Mouse (Mus musculus) retina, embryonic 14.5 days (tissue): ENCODE measurements around the gene P3h3.
A peak's percentile ranks its signal among the peaks of the same experiment; 100 is the strongest.

Experiments
- DNase-seq: peaks from one replicate; pipeline ENCODE4 v3.0.0-alpha.2; 2015; ENCODE audit warnings: low spot score

The P3h3 gene

DNA sequence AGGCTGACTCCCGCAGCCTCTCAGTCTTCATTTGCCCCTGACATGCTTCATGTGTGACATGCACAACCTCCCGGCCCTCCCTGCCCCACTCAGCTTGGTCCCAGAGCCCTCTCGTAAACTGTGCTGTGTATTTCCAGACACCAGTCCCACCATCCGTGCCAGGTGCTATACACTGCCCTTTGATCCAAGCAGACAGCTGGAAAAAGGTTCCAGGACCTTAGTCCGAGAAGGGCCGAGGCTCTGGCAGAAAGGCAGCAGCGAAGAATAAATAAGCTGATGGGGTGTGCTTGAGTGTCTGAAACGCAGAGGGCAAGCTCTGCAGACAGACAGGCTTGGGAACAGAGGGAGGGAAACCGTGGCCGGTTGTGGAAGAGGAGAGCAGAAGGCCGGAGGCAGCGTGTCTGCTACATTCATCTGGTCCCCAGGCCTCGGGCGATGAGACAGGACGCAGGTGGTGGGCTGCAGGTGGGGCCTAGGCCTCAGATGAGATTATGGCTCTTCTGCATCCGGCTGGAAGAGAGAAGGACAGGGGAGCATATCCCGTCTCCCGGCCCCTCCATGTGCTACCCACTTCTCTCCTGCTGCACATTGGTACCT is 8.3 kb upstream of the P3h3 start:
- no peak for DNase-seq

DNA sequence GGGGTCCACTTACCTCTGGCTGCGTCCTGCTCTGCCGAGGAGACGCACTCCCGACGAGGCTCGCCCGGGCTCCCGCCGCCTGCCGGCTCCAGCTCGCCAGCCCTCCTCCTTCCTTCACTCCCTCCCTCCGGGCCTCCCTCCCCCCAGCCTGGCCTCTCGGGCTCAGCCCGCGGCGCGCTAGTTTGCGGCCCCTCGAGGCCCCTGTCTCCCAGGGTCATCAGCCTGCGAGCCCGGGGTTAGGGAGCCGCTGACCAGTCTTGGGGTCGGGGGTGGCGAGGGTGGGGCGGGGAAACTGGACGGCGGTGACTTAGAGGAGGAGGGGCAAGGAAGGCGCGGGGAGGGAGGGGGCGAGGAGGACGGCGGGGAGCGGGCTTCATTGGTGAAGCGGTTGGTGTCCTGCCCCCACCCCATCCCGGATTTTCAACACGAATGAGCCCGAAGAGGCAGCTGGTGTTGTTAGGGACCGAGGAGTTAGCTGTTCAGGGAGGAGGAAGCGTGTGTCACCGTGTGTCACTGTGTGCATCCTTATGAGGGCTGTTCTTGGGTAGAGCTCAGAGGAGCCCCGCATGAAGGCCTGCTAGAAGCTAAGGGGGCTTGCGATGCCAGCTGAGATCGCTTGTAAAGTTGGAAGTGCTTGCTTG is 6.2 kb upstream of the P3h3 start, which contains the start of gene Gpr162:
Gpr162 (minus strand) TSS at position 326 of the 641 bp plus-strand sequence.
- DNase-seq = peak; percentile 79

DNA sequence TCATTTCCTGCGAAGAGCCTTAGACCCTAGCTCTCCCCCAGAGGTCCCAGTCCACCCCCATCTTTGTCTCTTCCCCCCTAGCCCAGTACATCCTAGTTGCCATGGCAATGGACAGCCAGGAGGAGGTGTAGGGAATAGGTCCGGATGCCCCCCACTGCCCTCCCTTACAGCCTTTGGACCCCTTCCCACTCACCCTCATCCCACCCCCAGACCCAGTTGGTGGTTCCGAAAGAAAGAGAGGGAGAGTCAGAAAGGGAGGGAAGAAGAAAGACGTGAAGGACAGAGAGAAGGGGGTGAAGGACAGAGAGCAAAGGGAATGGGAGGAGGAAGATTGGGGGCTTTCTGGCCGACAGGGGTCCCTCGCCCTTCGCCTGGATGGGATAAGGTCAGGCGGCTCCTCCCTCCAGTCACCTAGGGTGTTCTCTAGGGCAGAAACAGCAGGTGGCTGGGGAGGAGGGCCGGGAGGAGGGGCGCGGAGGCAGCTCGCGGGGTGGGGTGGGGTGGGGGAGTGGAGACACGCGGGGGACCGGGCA is 5.6 kb upstream of the P3h3 start:
- no peak for DNase-seq

DNA sequence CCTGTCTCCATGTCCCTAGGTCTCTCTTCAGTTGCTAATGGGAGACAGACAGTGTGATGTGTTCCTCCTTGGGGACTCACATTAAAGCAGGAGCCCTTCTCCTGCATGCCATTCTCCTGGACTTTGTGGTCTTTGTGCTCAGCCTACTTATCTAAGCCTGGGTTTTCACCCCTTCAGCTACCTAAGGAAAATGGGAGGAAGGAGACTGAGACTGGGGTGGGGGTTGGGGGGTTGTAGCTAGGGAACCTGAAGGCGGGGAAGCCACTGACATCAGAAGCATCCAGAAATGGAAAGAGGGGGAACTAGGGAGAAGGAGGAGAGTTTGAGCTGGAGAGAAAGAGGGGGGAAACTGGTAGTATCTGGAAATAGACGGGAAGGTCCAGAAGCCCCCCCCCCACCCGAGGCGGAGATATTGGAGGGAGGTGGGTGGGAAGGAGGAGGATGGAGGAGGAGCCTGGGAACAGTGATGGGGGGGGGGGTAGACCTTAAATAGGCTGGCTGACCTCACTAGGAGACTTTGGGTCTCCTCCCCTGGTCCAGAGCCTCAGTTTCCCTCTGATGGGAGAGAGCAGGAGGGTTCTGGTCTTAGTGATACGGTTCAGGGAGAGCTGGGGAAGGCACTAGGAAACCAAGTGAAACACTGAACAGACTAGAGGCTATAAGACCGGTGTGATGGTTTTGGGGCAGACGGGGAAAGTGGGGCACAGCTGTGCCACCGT is 5.0 kb upstream of the P3h3 start:
- no peak for DNase-seq

DNA sequence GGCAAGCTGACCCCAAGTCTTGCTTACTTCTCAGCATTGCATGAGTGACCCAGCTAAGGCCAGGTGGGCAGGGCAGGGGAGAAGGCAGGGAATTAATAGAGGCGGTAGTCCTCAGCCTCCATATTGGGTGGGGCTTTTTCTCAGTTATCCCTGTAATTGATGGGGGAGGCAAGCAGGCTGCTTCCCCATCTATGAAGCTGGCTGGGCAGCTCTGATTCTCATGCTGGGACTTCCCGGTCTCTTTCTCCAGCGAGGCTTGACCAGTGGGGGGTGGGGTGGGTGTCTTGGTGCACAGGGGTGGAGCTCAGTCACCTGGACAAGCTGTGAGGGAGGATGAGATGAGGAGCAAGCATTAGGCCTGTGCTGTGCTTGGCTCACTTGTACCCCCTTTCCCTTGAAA is 4.2 kb upstream of the P3h3 start:
- DNase-seq = no peak

DNA sequence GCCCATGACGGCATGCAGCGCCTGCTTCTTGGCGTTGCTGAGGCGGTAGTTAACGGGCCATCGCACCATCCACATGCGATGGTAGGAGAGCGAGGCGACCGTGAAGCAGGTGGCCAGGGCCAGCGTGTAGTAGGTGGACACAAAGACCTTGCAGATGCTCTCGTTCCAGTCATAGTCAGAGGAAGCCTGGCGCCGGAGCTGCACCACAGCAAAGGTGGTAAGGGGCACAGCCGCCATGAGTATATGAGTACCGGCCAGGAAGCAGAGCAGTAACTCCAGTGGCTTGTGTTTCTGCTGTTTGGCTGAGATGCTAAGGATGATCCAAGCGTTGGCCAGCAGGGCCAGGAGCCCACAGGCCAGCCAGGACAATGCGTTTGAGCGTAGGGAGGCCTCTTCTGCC is 3.7 kb upstream of the P3h3 start:
- no peak for DNase-seq

DNA sequence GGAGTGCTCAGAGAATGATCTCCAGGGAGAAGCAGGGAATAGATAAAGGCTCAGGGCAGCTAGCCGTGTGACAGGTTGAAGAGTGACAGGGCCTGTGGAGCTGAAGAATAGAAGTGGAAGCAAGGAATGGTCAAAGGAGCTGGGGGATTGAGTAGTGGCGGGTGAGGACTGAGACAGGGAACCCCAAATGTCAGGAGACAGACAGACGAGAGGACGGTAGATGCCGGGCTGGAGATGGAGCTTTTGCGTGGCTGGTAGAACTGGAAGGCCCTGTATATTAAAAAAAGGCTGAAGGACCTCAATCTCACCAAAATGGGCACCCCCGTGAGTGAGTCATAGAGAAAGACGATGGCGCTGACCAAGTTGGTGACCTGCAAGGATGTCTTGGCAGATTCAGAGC is 3.0 kb upstream of the P3h3 start:
- no peak for DNase-seq

DNA sequence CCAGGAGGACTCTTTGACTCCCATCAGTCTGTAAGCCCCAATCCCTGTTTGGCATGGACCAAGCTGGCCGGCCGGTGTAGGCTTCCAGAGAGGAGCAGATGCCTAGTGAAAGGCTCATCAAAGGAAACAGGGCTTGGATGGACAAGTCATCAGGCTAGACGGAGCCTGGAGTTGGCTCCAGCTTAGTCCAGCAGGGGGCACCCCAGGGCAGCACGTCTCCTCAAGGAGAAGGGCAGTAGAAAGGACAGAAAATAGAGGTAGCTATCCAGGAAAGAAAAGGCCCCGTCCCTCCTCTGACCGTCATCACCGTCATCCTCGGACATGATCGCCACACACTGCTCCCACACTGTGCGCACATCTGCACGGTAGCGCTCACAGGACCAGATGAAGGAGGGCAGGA is 2.2 kb upstream of the P3h3 start:
- peak; percentile 94 for DNase-seq

DNA sequence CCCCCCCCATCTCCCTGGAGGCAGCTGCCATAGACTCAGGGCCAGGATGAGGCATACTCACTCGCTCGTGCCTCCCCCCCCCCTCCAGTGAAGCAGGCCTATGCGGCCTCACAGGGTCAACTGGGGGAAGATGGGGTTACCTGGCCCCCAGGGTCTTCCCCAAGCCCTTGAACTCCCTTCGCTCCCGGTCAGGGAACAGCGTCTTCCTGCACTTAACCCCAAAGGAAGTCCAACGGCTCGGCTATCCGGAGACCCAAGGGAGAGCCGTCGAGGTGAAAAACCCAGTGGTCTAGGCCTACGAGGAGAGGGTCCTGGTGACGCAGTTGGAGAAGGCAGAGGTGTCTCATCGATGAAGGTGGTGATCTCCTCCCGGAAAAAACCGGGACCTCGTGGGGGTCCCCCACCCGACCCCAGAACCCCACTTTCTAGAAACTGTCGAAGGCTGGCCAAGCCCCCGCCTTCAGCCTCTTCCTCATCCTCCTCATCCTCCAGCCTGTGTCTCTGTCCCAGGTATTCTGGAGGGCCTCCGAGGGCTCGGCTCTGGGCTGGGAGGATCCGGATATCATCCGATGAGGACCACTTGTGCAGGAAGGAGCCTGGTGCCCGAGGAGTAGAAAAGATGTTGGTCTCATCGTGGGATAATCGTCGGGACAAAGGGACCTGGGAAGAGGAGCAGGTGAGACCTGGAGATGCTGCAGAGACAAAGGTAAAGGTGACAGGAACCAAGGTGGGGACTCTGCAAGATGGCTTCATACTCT is 1.2 kb upstream of the P3h3 start:
- no peak for DNase-seq

DNA sequence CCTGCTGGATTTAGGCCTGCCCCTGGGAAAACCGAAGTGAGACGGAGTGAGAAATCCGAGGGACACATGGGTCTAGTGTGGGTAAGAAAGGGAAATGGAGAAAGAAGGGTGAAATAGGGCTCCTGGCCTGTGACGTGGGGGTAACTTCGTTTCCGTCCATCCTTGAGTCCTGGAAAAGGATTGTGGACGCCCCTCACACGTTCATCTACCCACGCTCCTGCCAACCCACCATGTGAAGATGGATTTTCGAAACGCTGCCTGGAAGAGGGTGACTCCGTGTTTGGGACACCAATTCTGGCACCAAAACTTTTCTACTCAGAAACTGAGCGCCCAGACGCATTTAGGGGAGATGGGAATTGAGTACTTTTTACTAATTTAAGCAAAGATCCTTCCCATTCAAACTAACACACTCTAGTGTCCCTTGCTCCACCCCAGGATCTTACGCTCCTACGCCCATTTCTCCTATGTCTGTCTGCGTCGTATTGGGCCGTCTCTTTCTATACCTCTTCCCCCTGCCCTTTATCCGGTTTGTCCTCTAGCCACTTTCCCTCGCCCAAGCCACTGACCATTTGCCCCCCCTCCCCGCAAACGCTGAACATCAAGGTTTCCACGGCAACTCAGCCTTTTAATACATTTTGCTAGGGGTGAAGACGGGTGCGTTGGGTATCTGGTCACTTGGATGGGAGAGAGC is 433 bp upstream of the P3h3 start:
- no peak for DNase-seq

DNA sequence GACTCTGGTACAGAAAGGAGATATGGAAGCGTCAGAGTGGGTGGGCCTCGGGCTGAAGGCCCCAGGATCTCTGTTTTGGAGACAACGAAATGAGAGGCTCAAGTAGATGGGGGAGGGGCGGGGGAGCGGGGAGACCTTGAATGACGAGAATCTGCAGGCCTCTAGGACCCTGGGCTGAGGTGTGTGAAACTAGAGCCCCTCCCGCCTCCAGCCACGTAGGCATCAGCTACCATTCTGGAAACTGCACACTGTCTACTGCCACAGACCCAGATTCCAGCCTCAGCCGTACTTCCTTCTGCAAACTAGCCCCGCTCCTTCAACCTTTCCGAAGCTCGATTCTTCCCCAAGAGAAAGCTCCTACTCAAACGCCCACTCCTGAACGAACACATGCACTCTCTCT is 1.2 kb downstream of the P3h3 start:
- peak; percentile 60 for DNase-seq

DNA sequence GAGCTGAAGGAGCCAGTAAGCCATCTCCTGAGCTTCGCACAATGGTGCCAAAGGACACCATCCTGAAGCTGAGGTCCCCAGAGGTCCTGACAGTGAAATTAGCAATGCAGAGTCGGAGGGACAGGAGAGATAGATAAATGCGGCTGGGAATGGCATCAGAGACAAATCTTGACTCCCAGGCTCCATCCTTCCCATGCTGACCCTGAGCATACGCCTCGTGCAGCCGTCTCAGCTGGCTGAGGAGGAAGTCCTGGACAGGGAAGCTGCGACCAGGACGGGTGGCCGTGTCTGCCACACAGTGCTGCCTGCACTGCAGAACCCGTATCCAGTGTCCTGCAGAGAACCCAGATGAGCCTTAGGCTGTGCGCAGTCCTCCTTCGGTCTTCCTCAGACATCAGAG is 2.9 kb downstream of the P3h3 start:
- no peak for DNase-seq

DNA sequence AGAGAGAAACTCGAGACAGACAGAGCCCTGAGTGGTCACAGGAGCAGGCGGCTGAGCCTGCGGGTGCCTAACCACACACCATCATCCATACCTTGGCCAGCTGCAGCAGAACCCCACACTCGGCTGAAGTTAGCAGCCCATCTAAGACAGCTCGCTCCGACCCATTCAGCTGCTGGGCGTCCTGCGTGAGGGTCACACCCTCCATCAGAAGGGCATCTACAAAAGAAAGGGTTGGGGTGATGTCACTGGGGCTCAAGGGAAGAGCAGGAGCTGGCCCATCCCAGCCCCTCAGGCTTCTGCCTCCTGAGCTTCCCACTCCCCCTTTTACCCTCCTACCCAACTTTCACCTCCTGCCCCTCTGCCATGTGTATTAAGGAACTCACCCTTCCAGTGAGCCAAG is 7.0 kb downstream of the P3h3 start:
- DNase-seq = no peak

DNA sequence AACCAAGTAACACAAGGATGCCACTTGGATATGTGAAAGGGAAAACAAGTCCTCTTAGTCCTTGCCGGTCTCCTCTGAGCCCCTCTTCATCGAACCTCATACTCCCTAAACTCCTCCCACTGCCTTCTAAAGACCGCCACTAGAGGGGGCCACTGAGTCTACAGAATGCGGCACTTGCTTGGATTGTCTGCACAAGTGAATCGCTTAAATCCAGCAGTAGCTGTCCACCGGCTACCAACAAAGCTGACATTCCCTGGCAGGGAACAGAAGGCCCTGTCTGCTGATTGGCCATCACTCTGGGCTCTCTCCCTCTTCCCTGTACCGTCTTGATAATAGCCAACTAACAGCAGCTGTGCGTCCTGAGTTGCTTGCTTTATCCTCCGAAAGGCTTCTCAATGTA is 10.2 kb downstream of the P3h3 start:
- DNase-seq = peak; percentile 99

DNA sequence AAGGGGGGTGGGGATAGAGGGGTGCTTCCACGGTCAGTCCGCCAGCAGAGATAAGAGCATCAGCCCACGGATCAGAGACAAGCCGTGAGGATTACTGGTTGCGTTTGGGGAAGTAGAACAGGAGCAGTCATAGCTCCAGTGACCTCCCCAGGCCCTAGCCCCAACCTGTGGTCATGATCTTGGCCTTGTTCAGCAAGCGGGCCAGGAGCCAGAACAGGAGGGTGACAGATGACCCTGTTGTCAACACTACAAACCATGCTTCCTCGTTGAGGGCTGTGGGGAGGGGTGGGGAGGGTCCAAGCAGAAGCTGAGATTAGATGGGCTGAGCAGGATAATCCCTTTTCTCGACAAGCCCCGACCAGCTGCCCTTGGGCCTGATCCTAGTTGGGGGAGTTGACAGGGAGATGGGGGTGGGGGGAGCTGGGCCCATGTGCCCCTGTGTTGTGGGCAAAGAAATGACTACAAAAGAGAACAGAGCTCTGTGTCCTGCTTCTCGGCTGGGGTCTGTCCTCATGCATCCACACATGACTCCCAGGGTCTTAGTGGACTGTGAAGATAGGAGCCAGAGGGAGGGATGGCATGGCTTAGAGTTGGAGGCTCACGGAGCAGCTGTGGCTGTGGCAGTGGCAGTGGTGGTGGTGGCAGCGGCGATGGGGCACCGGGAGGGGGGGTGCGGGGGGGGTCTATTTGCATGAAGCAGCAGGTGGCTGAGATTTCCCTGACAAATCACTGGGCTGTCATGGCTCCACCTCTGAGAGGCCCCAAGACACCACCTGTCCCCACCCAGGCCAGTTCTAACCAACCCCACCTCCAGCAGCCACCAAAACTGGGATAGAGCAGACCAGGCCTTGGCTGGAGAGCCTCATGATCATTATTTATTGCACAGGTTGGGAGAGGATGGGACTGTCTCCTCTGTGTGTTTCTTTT is 17.0 kb downstream of the P3h3 start, which contains the start of gene Gnb3:
Gnb3 (minus strand) TSS at position 35 of the 927 bp plus-strand sequence.
- DNase-seq = peak; percentile 60

DNA sequence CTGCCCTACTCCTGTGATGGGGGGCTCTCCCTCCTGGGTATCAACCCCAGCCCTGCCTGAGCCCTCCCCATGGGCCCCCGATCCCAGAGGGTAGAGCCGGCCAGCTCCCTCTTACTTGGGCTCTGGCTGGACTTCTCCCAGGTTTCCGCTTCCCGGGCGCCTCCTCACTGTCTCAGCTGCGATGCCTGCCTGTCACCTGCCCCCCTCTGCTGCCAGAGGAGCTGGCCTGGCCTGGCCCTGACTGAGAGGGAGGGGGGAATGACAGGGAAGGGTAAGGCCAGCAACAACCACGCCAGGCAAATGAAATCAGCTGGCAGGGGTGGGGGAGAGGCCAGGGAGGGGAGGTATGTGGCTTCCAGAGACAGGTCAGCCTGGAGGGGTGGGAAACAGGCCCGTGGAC is 17.7 kb downstream of the P3h3 start:
- DNase-seq = peak; percentile 43

DNA sequence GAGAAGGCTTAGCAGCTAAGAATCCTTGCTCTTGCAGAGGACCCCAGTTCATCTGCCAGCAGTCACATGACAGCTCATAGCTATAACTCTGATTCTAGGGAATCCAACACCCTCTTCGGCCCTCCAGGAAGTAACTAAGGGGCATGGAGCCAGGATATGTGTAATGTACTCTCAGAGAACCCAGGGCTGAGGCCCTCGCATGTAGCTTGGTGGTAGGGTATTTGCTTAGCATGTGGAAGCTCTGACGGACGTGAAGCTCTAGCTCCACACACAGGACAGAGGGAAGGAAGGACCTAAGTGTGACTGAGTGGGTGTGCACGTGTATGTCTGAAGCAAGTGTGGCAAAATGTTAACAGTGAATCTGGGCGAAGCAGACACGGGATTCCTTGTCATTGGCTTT is 21.1 kb downstream of the P3h3 start:
- DNase-seq = no peak

DNA sequence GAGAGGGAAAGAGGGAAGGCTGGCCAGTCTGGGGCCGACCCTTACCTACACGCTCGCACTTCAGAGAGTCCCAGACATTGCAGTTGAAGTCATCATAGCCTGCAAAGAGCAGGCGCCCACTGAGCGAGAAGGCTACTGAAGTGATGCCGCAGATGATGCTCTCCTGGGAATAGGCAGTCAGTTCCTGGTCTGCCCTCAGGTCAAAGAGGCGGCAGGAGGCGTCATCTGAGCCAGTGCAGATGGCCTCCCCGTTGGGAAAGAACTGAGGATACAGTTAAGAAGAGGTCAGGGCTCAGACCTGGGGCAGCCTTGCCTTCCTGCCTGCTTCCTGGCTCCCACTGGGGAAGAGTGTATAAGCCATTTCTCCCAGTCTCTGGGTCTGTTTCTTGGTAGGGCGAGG is 22.0 kb downstream of the P3h3 start:
- no peak for DNase-seq

DNA sequence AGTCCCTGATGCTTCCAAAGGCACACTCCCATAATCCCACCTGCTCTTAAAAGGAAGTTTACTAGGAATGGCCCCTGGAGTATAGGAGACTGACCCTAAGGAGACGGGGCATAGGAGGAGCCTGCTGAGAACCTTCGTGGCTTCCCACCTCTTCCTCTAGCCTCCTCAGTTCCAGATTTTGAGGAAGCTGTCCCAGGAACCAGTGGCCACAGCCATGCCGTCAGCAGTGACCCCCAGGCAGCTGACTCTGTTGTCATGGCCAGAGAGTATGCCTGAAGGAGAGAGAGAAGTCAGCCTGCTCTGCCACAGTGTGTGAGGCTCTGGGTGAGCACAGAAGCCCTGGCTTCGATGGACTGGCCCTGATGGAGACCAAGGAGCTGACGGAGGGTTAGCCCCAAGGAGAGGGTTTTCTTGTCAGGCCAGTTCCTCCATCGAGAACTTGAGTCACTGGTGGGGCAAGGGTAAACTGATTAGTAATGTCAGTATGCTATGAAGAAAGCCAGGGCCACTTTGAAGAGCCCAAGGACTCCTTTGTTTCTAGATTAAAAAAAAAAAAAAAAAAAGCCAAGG is 23.0 kb downstream of the P3h3 start:
- DNase-seq = no peak

DNA sequence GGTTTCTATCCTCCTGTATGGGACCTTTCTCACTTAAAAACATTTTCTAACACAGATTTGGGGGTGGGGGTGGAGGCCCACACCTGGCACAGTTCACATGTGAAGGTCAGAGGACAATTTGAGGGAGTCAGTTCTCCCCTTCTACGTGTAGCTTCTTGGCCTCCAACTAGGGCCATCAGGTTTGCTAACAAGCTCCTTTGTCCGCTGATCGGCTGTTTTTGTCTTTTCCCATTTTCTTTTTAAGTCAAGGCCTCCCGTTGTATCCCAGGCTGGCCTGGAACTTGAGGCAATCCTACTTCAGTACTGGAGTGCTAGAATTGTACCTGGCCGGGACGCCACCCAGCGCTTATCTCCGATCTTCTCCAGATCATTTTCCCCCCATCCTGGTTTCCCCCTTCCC is 25.9 kb downstream of the P3h3 start:
- DNase-seq = no peak
